Mouse (Mus musculus) urinary bladder, postnatal 25 days (tissue): ENCODE measurements around the gene Mettl1.

Experiments used
- DNase-seq: peaks from one replicate; pipeline ENCODE4 v3.0.0; 2022; ENCODE audit warnings: low spot score

Gene Mettl1

GRCm38 (mm10) chr10:127085052-127085451 is 43.8 kb downstream of the Mettl1 start:
- no peak for DNase-seq

- no peak for DNase-seq
Measured at GRCm38 (mm10) chr10:127085633-127086032, 44.4 kb downstream of the Mettl1 start.

- DNase-seq: no peak
Measured at GRCm38 (mm10) chr10:127090560-127091411, 49.6 kb downstream of the Mettl1 start.

- no peak for DNase-seq
Measured at GRCm38 (mm10) chr10:127091507-127092396, 50.5 kb downstream of the Mettl1 start.

DNA sequence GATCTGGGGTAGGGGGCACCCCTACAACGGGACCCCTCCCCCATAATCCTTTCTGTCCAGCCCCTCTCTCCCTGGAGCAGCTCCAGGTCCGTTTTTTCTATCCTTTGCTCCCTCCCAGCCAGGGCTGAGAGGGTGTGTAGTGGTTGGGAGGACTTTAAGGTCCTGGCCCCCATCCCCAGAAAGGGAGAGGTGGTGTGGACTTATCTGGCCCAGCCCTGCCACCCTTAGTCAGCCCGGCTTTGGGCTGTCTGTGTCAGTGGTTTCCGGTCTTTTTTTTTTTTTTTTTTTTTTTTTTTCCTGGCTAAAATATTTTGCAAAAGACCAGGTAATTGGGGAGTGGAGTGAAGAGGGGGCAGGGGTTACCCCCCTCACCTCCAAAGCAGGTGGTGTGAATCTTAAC is 51.5 kb downstream of the Mettl1 start:
- DNase-seq: no peak

DNA sequence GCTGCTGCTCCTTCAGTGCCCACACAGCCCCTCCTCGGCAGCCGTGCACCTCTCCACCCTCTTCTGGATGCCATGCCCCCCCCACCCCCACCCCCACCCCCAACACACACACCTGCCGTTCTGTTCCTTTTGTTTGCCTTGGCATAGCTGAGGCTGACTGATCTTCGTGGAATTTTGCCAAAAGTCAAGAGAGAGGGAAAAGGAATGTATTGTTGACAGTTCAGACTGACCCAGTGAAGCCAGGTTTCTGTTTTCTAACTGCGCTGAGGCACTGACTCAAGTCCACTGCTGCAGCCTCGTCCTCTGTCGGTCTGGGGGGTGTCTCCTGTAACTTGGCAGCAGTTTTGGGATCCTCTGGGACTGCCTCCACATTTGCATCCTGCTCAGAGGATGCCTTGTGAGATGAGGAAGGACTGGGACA is 53.2 kb downstream of the Mettl1 start:
- no peak for DNase-seq
